Mouse (Mus musculus): ENCODE measurements at regions not wholly inside any gene's neighbourhood (a gene's known extent, or its start where the extent isn't known, plus 50 kb on each side); places are given as distances from the start of the nearest gene placed in this dataset.

GRCm38 (mm10) chr6:93257130-93257841 is 314.0 kb upstream of the Adamts9 start:
- no peak for TF ChIP-seq POLR2AphosphoS5 (IDR thresholded peaks at IDR 0.05; ENCODE audit: borderline replicate concordance, low read depth, low read length)
- no peak for TF ChIP-seq NRF1 (IDR thresholded peaks at IDR 0.05; ENCODE audit: insufficient read depth, low read depth, low read length, poor library complexity, severe bottlenecking)
- no peak for TF ChIP-seq MYC (IDR thresholded peaks at IDR 0.05; ENCODE audit: low read depth, low read length)
- TF ChIP-seq CTCF (IDR thresholded peaks at IDR 0.05 in 2 of 3, conservative IDR thresholded peaks at IDR 0.05 in 1 of 3; ENCODE audit: control insufficient read depth in 1 of 3, insufficient read depth in 1 of 3, low read depth in 2 of 3, low read length in 3 of 3, poor library complexity in 1 of 3, severe bottlenecking in 1 of 3) = no peak
- TF ChIP-seq ZNF384 (IDR thresholded peaks at IDR 0.05; ENCODE audit: low read depth, low read length) = no peak
- TF ChIP-seq JUND (IDR thresholded peaks at IDR 0.05; ENCODE audit: low read depth, low read length) = no peak
- no peak for TF ChIP-seq SIN3A (IDR thresholded peaks at IDR 0.05; ENCODE audit: low read length)
- TF ChIP-seq EP300 (IDR thresholded peaks at IDR 0.05; ENCODE audit: low read depth in 1 of 2, low read length in 2 of 2) = no peak
- no peak for TF ChIP-seq BHLHE40 (IDR thresholded peaks at IDR 0.05; ENCODE audit: borderline replicate concordance, low read depth, low read length)
